Mouse (Mus musculus): ENCODE data around the gene Tes.

DNA sequence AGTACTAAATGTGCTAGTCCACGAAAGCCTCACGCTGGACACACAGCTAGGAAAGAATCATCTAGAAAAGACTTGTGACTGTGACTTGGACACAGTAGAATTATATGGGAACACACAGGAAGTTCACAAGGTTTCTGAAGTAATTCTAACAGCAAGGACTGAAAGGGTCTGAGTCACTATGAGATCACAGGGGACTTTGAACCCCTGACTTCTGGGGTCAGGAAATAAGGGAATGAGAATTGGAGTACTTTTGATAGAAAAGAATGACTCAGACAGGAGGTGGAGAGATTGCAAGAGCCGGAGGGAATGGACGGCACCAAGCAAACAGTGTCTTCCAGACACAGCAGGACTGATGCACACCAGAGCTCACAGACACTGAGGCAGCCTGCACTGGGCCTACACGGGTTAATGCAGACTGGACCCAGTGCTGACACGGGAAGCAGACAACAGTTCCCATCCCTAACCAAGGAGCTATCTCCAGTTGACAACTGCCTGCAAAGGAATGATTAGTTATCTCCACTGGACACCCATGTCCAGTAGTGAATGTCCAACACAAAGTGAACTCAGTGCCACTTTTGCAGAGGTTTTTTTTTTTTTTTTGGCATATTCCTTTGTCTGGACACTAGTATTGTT is 11.8 kb upstream of the Tes start:
- TF ChIP-seq POLR2A (IDR thresholded peaks at IDR 0.05; ENCODE audit: control insufficient read depth, extremely low read depth, insufficient read depth, low read length, poor library complexity) (no peak), CTCF (IDR thresholded peaks at IDR 0.05; ENCODE audit: borderline replicate concordance, control insufficient read depth, extremely low read depth, insufficient read depth, low read length, poor library complexity) (no peak)

Data from thymus, adult 2 months (tissue).